ENCODE assay signal across 22 mouse cellular contexts in genomic region chr5:35652872-35653271, GRCm38 (mm10). TPM values are rescaled to one million over a fixed set of nuclear protein-coding genes. Genes with fewer than 3 reads are reported as not detected.
A peak's percentile ranks its signal among the peaks of the same experiment; 100 is the strongest.
DNase-seq lines count a peak whose midpoint lies in the region; TF ChIP-seq lines count a peak whose summit lies in the region.
"Had no signal": no experiment of that assay in that cellular context is flagged by ENCODE, and none has a peak within 500 bp of the region (broad histone marks: within the 10 kb centered on the region; RNA-seq: fewer than 3 reads in every experiment).

No protein-coding gene starts in this region.

- H3K27ac ChIP-seq in gastrocnemius, adult 2 months, result peak overlapping the region; percentile 8; the same call in 1 of the 2 replicates
- no peak overlapping the region for H3K27ac ChIP-seq in ES-E14 (ENCODE audit: insufficient read depth, low read depth, low read length, poor library complexity, severe bottlenecking)
- H3K27ac ChIP-seq: embryonic facial prominence, embryonic 12.5 days; embryonic facial prominence, embryonic 15.5 days; hindbrain, embryonic 12.5 days; hindbrain, embryonic 15.5 days had no signal

- in situ Hi-C loops in ES-E14 (cut with MboI; ENCODE audit: low sequenced_read_pairs in 2 of 2, unreplicated experiment in 2 of 2), result no loop called here

- TF ChIP-seq CTCF in gastrocnemius, adult 2 months (IDR thresholded peaks at IDR 0.05), result no peak
- TF ChIP-seq CTCF in E14TG2a.4 (conservative IDR thresholded peaks at IDR 0.05; ENCODE audit: low read length), result peak; percentile 32; the same call in 1 of the 2 replicates

- H3K4me1 ChIP-seq in E14TG2a.4 (replicated peaks; ENCODE audit: low read depth, low read length) (peaks cover 9% of the 10 kb centered on the region; the same call in 1 of the 2 replicates), ES-E14 (ENCODE audit: control insufficient read depth in 2 of 2, insufficient read depth in 2 of 2, low read length in 2 of 2, poor library complexity in 1 of 2) (no peaks in the 10 kb centered on the region)
- H3K4me1 ChIP-seq: embryonic facial prominence, embryonic 12.5 days; embryonic facial prominence, embryonic 15.5 days; hindbrain, embryonic 12.5 days; hindbrain, embryonic 15.5 days had no signal

- H3K36me3 ChIP-seq in E14TG2a.4 (ENCODE audit: insufficient read depth, low read length), result no peaks in the 10 kb centered on the region
- H3K36me3 ChIP-seq in ES-E14 (ENCODE audit: control insufficient read depth, insufficient read depth, low read length, poor library complexity, severe bottlenecking), result no peaks in the 10 kb centered on the region
- H3K36me3 ChIP-seq: embryonic facial prominence, embryonic 12.5 days; embryonic facial prominence, embryonic 15.5 days; hindbrain, embryonic 12.5 days; hindbrain, embryonic 15.5 days had no signal

- no peaks in the 10 kb centered on the region for H3K27me3 ChIP-seq in E14TG2a.4 (ENCODE audit: insufficient read depth, low read length)
- H3K27me3 ChIP-seq: embryonic facial prominence, embryonic 12.5 days; embryonic facial prominence, embryonic 15.5 days; hindbrain, embryonic 12.5 days; hindbrain, embryonic 15.5 days; Patski had no signal

- H3K9me3 ChIP-seq in E14TG2a.4 (ENCODE audit: low read length) (no peaks in the 10 kb centered on the region), ES-E14 (ENCODE audit: control insufficient read depth, insufficient read depth, low read depth, low read length) (no peaks in the 10 kb centered on the region)
- H3K9me3 ChIP-seq: embryonic facial prominence, embryonic 12.5 days; embryonic facial prominence, embryonic 15.5 days; hindbrain, embryonic 12.5 days; hindbrain, embryonic 15.5 days had no signal

- no peak overlapping the region for H3K9ac ChIP-seq in ES-E14 (ENCODE audit: insufficient read depth, low read depth, low read length, poor library complexity, severe bottlenecking)
- H3K9ac ChIP-seq: embryonic facial prominence, embryonic 12.5 days; embryonic facial prominence, embryonic 15.5 days; forebrain, postnatal 0 days; hindbrain, embryonic 12.5 days; hindbrain, embryonic 15.5 days had no signal

- no peak for DNase-seq in gastrocnemius, adult 2 months
- no peak for DNase-seq in gastrocnemius, postnatal 25 days
- DNase-seq in ES-E14 (ENCODE audit: low read depth, low spot score) (peak; percentile 45), ZHBTc4 (ENCODE audit: low read depth, low spot score) (peak; percentile 85)
- no peak for DNase-seq in embryo, embryonic 11 days
- DNase-seq in retina, embryonic 14.5 days (ENCODE audit: low spot score), result no peak
- DNase-seq in Muller cell, postnatal 12 days (ENCODE audit: inconsistent ontology term), result no peak
- DNase-seq: adrenal gland, postnatal 14 days; B cell, adult 2 months; cerebellum, adult 11-12 months; cerebellum, adult 9-10 months; cerebellum, postnatal 14 days; forebrain, postnatal 0 days; gastrocnemius, postnatal 10 days; kidney, adult 2 months had no signal

- intact Hi-C loops in gastrocnemius, adult 2 months (cut with DNase I), result no loop called here

- no peak overlapping the region for H3K4me3 ChIP-seq in gastrocnemius, adult 2 months
- no peak overlapping the region for H3K4me3 ChIP-seq in E14TG2a.4 (replicated peaks; ENCODE audit: low read length)
- H3K4me3 ChIP-seq in ES-E14 (ENCODE audit: insufficient read depth in 1 of 2, low read depth in 1 of 2, low read length in 2 of 2, poor library complexity in 1 of 2, severe bottlenecking in 1 of 2), result no peak overlapping the region
- H3K4me3 ChIP-seq: embryonic facial prominence, embryonic 12.5 days; embryonic facial prominence, embryonic 15.5 days; hindbrain, embryonic 12.5 days; hindbrain, embryonic 15.5 days had no signal

TF ChIP-seq in ES-E14, 5 proteins besides CTCF, POLR2A, EP300 and RAD21:
- TF ChIP-seq ZNF384 (IDR thresholded peaks at IDR 0.05; ENCODE audit: low read depth, low read length) (no peak), ZC3H11A (IDR thresholded peaks at IDR 0.05; ENCODE audit: borderline replicate concordance, low read depth, low read length) (no peak), CHD2 (IDR thresholded peaks at IDR 0.05; ENCODE audit: low read depth, low read length) (no peak), MAFK (IDR thresholded peaks at IDR 0.05; ENCODE audit: insufficient read depth, low read depth, low read length) (no peak), HCFC1 (IDR thresholded peaks at IDR 0.05; ENCODE audit: borderline replicate concordance, insufficient read depth, low read length) (no peak)

RNA-seq across cellular contexts. Expression of gene Htra3, which starts 26.7 kb away (rescaled TPM):
- total RNA-seq in gastrocnemius, adult 2 months (2021), result 10 to 100 TPM; 40.1 to 52.2 TPM
- 10 to 100 TPM; 37.4 to 46.7 TPM for total RNA-seq in gastrocnemius, postnatal 25 days (2021)
- 0.16 and 0.71 TPM in 2 replicates for total RNA-seq in ES-E14 (2012; rRNA removed)
- total RNA-seq: hematopoietic stem cell, adult 5-6 weeks had no signal

Comparison
In these comparisons a context has a peak if more than half of its experiments do, and no peak if none do; other contexts are left out.
1. DNase-seq: peak in ES-E14 (single experiment) and ZHBTc4 (single experiment); none in gastrocnemius, adult 2 months (single experiment), gastrocnemius, postnatal 25 days (single experiment), embryo, embryonic 11 days (single experiment), retina, embryonic 14.5 days (single experiment) and Muller cell, postnatal 12 days (single experiment).
2. RNA of gene Htra3, which starts 26.7 kb away (total RNA-seq): 40.1 to 52.2 TPM in gastrocnemius, adult 2 months and 37.4 to 46.7 TPM in gastrocnemius, postnatal 25 days; 0.16 to 0.71 TPM in ES-E14; every median in the first group is over 10 times any median in the second.